Mouse (Mus musculus) testis, adult 2 months (tissue): Measurements from ENCODE around the gene Thop1.
A peak's percentile ranks its signal among the peaks of the same experiment; 100 is the strongest.

Experiments used
- CTCF ChIP-seq: fragments of 200-500 bp; IDR thresholded peaks from 2 replicates; pipeline ENCODE4 v1.5.1; 2012; ENCODE audit warnings: low read depth, mild to moderate bottlenecking, inconsistent platforms, low read length, moderate library complexity; ENCODE audit not compliant: control insufficient read depth, insufficient read depth, insufficient replicate concordance
- POLR2A ChIP-seq: fragments of 200-500 bp; IDR thresholded peaks from 2 replicates; pipeline ENCODE4 v1.6.1; 2012; ENCODE audit warnings: low read depth, mild to moderate bottlenecking, inconsistent platforms, low read length, moderate library complexity; ENCODE audit not compliant: control insufficient read depth

- TF ChIP-seq POLR2A: peak; percentile 69; the same call in 1 of the 2 replicates
- 0 out of 2 replicates have a peak, but pooled peaks have one; percentile 4 for TF ChIP-seq CTCF
Measured at GRCm38 (mm10) chr10:81059603-81060543, 10.0 kb upstream of the Thop1 start, which contains the start of gene Sgta.
